Mouse (Mus musculus) bone marrow macrophage, adult 2 months (primary cell): ENCODE measurements around the gene Lmbrd1.

Experiments
- CTCF ChIP-seq: IDR thresholded peaks from 2 replicates; pipeline ENCODE4 v1.5.1; 2012; ENCODE audit warnings: low read depth, mild to moderate bottlenecking, low read length, moderate library complexity
- POLR2A ChIP-seq: IDR thresholded peaks from 2 replicates; pipeline ENCODE4 v1.6.1; 2012; ENCODE audit warnings: mild to moderate bottlenecking, low read depth, low read length, borderline replicate concordance

DNA sequence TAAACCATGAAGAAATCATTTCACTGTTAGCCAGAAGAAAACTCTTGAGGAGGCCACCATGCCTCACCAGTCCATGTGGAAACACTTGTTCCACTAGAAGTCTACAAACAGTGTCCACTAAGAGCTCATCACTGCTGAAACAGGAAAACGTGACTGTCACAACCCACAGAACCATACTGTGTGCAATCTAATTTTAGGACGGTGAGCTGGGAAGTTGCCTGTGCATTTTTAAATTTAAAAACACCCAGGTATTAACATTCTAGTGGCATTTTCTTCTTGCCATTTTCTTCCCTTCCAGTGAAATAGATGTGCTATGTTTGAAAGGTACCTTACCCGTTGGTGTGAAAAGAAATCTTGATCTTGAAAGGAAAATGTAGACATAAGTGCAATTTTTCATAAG lies 5.2 kb upstream of the Lmbrd1 start:
- TF ChIP-seq CTCF (no peak), POLR2A (no peak)
